17 mouse cellular contexts compared by ENCODE assay signal in genomic region chr14:76594351-76594885, GRCm38 (mm10). TPM values are rescaled to one million over a fixed set of nuclear protein-coding genes. Genes with fewer than 3 reads are reported as not detected.
A peak's percentile ranks its signal among the peaks of the same experiment; 100 is the strongest.
DNase-seq lines count a peak whose midpoint lies in the region; ATAC-seq and TF ChIP-seq lines count a peak whose summit lies in the region.
"Had no signal": no experiment of that assay in that cellular context is flagged by ENCODE, and none has a peak within 500 bp of the region (broad histone marks: within the 10 kb centered on the region; RNA-seq: fewer than 3 reads in every experiment).

No protein-coding gene starts in this region.

- no peak for ATAC-seq in heart, embryonic 15.5 days (replicated peaks; ENCODE audit: insufficient number of reproducible peaks, insufficient read depth, low FRiP score, low read depth)
- no peak for ATAC-seq in stomach, embryonic 16.5 days (ENCODE audit: insufficient read depth, low FRiP score)
- ATAC-seq in midbrain, embryonic 14.5 days (ENCODE audit: low FRiP score, low TSS enrichment) = no peak
- ATAC-seq: inflammation-experienced regulatory T-cells, adult 6 months; midbrain, embryonic 15.5 days had no signal

- no peak for DNase-seq in heart, postnatal 14 days
- DNase-seq in spleen, adult 2 months (ENCODE audit: low read depth in 1 of 2, low spot score in 2 of 2) = no peak
- no peak for DNase-seq in spleen, postnatal 14 days (ENCODE audit: low spot score in 2 of 2)
- DNase-seq in adrenal gland, postnatal 36 days = peak; percentile 24 to 60
- DNase-seq in midbrain, embryonic 14.5 days = no peak
- DNase-seq in kidney, adult 9 months = no peak
- DNase-seq: cerebellum, adult 9-10 months; gastrocnemius, postnatal 14 days; heart, adult 2 months; lung, adult 18-20 months; thymus, adult 2 months had no signal

- no peaks in the 10 kb centered on the region for H3K27me3 ChIP-seq in heart, embryonic 15.5 days
- no peaks in the 10 kb centered on the region for H3K27me3 ChIP-seq in spleen, adult 2 months (ENCODE audit: control insufficient read depth, insufficient read depth, low read length)
- no peaks in the 10 kb centered on the region for H3K27me3 ChIP-seq in stomach, embryonic 16.5 days (ENCODE audit: control insufficient read depth, insufficient read depth, low read length)
- H3K27me3 ChIP-seq in midbrain, embryonic 14.5 days (ENCODE audit: control insufficient read depth, insufficient read depth, low read length) = no peaks in the 10 kb centered on the region
- H3K27me3 ChIP-seq: hindbrain, embryonic 12.5 days; midbrain, embryonic 15.5 days had no signal

- no peak for TF ChIP-seq POLR2A in spleen, adult 2 months (IDR thresholded peaks at IDR 0.05; ENCODE audit: low read depth, low read length)

- H3K9ac ChIP-seq in heart, embryonic 15.5 days = no peak overlapping the region
- H3K9ac ChIP-seq in stomach, embryonic 16.5 days (ENCODE audit: low read length) = no peak overlapping the region
- no peak overlapping the region for H3K9ac ChIP-seq in midbrain, embryonic 14.5 days (replicated peaks; ENCODE audit: low read length)
- H3K9ac ChIP-seq: hindbrain, embryonic 12.5 days; midbrain, embryonic 15.5 days had no signal

- H3K4me1 ChIP-seq in heart, embryonic 15.5 days (replicated peaks) = peaks cover 21% of the 10 kb centered on the region
- H3K4me1 ChIP-seq in spleen, adult 2 months (ENCODE audit: control insufficient read depth, insufficient read depth, insufficient read length) = peaks cover 6% of the 10 kb centered on the region; the same call in 1 of the 2 replicates
- H3K4me1 ChIP-seq in stomach, embryonic 16.5 days (ENCODE audit: control insufficient read depth, insufficient read depth, low read length) = peaks cover 40% of the 10 kb centered on the region
- H3K4me1 ChIP-seq in midbrain, embryonic 14.5 days (ENCODE audit: control insufficient read depth, insufficient read depth, low read length) = 0 out of 2 replicates have a peak, but pooled peaks cover 8% of the 10 kb centered on the region

- WGBS in heart, embryonic 15.5 days = 54% methylated on average over 6 of the region's 6 CpGs
- WGBS in spleen, adult 2 months = 63% methylated on average over 6 of the region's 6 CpGs
- 51% methylated on average over 6 of the region's 6 CpGs for WGBS in stomach, embryonic 16.5 days
- WGBS in midbrain, embryonic 14.5 days = 87% methylated on average over 6 of the region's 6 CpGs

- H3K4me2 ChIP-seq in heart, embryonic 15.5 days = no peak overlapping the region
- no peak overlapping the region for H3K4me2 ChIP-seq in stomach, embryonic 16.5 days (ENCODE audit: low read depth, low read length)
- no peak overlapping the region for H3K4me2 ChIP-seq in midbrain, embryonic 14.5 days (ENCODE audit: low read length)
- H3K4me2 ChIP-seq: hindbrain, embryonic 12.5 days; midbrain, embryonic 15.5 days had no signal

- intact Hi-C loops in heart, postnatal 14 days (cut with DNase I) = no loop called here

- TF ChIP-seq CTCF in spleen, adult 2 months (IDR thresholded peaks at IDR 0.05; ENCODE audit: extremely low read depth, insufficient read depth, insufficient read length, insufficient replicate concordance) = no peak

- no peaks in the 10 kb centered on the region for H3K9me3 ChIP-seq in heart, embryonic 15.5 days (replicated peaks)
- H3K9me3 ChIP-seq in stomach, embryonic 16.5 days (replicated peaks; ENCODE audit: control insufficient read depth, low read length) = no peaks in the 10 kb centered on the region
- no peaks in the 10 kb centered on the region for H3K9me3 ChIP-seq in midbrain, embryonic 14.5 days (ENCODE audit: control insufficient read depth, low read length)
- H3K9me3 ChIP-seq: hindbrain, embryonic 12.5 days; midbrain, embryonic 15.5 days had no signal

- H3K36me3 ChIP-seq in heart, embryonic 15.5 days = no peaks in the 10 kb centered on the region
- H3K36me3 ChIP-seq in spleen, adult 2 months (ENCODE audit: control insufficient read depth, insufficient read depth, low read length) = no peaks in the 10 kb centered on the region
- H3K36me3 ChIP-seq in stomach, embryonic 16.5 days (ENCODE audit: control insufficient read depth, insufficient read depth, low read length) = no peaks in the 10 kb centered on the region
- H3K36me3 ChIP-seq in midbrain, embryonic 14.5 days (ENCODE audit: control insufficient read depth, insufficient read depth, low read length) = no peaks in the 10 kb centered on the region
- H3K36me3 ChIP-seq: hindbrain, embryonic 12.5 days; midbrain, embryonic 15.5 days had no signal

- H3K27ac ChIP-seq in heart, embryonic 15.5 days = peak overlapping the region; percentile 28; the same call in 1 of the 2 replicates
- peak overlapping the region; percentile 58; the same call in 1 of the 2 replicates for H3K27ac ChIP-seq in spleen, adult 2 months (ENCODE audit: insufficient read depth, low read length)
- peak overlapping the region; percentile 43 for H3K27ac ChIP-seq in stomach, embryonic 16.5 days (ENCODE audit: low read length)
- H3K27ac ChIP-seq in midbrain, embryonic 14.5 days (replicated peaks; ENCODE audit: low read depth, low read length) = no peak overlapping the region
- H3K27ac ChIP-seq: heart, adult 2 months; hindbrain, embryonic 12.5 days; midbrain, embryonic 15.5 days had no signal

- H3K4me3 ChIP-seq in heart, embryonic 15.5 days = no peak overlapping the region
- H3K4me3 ChIP-seq in spleen, adult 2 months (ENCODE audit: extremely low read depth, insufficient read depth, insufficient read length) = no peak overlapping the region
- H3K4me3 ChIP-seq in stomach, embryonic 16.5 days (replicated peaks; ENCODE audit: low read length) = no peak overlapping the region
- no peak overlapping the region for H3K4me3 ChIP-seq in midbrain, embryonic 14.5 days (replicated peaks; ENCODE audit: low read depth, low read length)
- H3K4me3 ChIP-seq: heart, adult 2 months; hindbrain, embryonic 12.5 days; midbrain, embryonic 15.5 days had no signal

RNA-seq across cellular contexts. Expression of gene Serp2, which starts 37.7 kb away (rescaled TPM):
- polyA plus RNA-seq in heart, embryonic 15.5 days (2015; fragmentation: Nextera tagmentation; extraction: Ambion mirVana) = 7.1 and 8.2 TPM in 2 replicates
- total RNA-seq in heart, postnatal 14 days (2021) = 1 to 10 TPM in 1 of 2 experiments, under 1 TPM in 1; 0.68 to 1.0 TPM
- 4.2 and 6.1 TPM in 2 replicates for polyA plus RNA-seq in spleen, adult 2 months (2012; rRNA removed)
- 1 to 10 TPM; 4.2 to 6.4 TPM for total RNA-seq in adrenal gland, postnatal 36 days (2021)
- 7.8 and 8.8 TPM in 2 replicates for polyA plus RNA-seq in stomach, embryonic 16.5 days (2015; fragmentation: Nextera tagmentation; extraction: Ambion mirVana)
- polyA plus RNA-seq in midbrain, embryonic 14.5 days (2014; fragmentation: Nextera tagmentation; extraction: Ambion mirVana) = 153 and 230 TPM in 2 replicates
- total RNA-seq: megakaryocyte, adult 5-6 weeks had no signal

Comparison
In these comparisons a context has a peak if more than half of its experiments do, and no peak if none do; other contexts are left out.
1. DNase-seq: peak in adrenal gland, postnatal 36 days (2 of 2); none in heart, postnatal 14 days (0 of 2), spleen, adult 2 months (0 of 2), spleen, postnatal 14 days (0 of 2), midbrain, embryonic 14.5 days (single experiment) and kidney, adult 9 months (single experiment).
2. RNA of gene Serp2, which starts 37.7 kb away (polyA plus RNA-seq): 153 to 230 TPM in midbrain, embryonic 14.5 days; 7.8 to 8.8 TPM in stomach, embryonic 16.5 days, 7.1 to 8.2 TPM in heart, embryonic 15.5 days and 4.2 to 6.1 TPM in spleen, adult 2 months; every median in the first group is over 10 times any median in the second.